Mouse (Mus musculus) forebrain, embryonic 15.5 days (tissue): Measurements from ENCODE around the gene Ranbp3. TPM values are rescaled to one million over a fixed set of nuclear protein-coding genes. Genes with fewer than 3 reads are reported as not detected.

Experiments
- ATAC-seq: fragments of 200-750 bp; cut with Nextera tagmentation; replicated peaks from 2 replicates; pipeline ENCODE4 v1.8.0; 2017; ENCODE audit warnings: mild to moderate bottlenecking, moderate TSS enrichment, moderate library complexity
- H3K27ac ChIP-seq: fragments of 300-500 bp; sonication (generic); replicated peaks from 2 replicates; pipeline ENCODE4 v1.5.1; 2015; ENCODE audit warnings: mild to moderate bottlenecking, inconsistent platforms
- H3K27me3 ChIP-seq: fragments of 300-500 bp; sonication (generic); 2 replicates; pipeline ENCODE4 v1.6.1; 2015; ENCODE audit warnings: inconsistent platforms
- H3K36me3 ChIP-seq: fragments of 300-500 bp; sonication (generic); 2 replicates; pipeline ENCODE4 v1.6.1; 2015; ENCODE audit warnings: mild to moderate bottlenecking, inconsistent platforms
- H3K4me1 ChIP-seq: fragments of 300-500 bp; sonication (generic); 2 replicates; pipeline ENCODE4 v1.6.1; 2015; ENCODE audit warnings: inconsistent platforms
- H3K4me2 ChIP-seq: fragments of 300-500 bp; sonication (generic); replicated peaks from 2 replicates; pipeline ENCODE4 v1.6.1; 2015; ENCODE audit warnings: mild to moderate bottlenecking, inconsistent platforms
- H3K4me3 ChIP-seq: fragments of 300-500 bp; sonication (generic); 2 replicates; pipeline ENCODE4 v1.5.1; 2015; ENCODE audit warnings: mild to moderate bottlenecking, inconsistent platforms
- H3K9ac ChIP-seq: fragments of 300-500 bp; sonication (generic); replicated peaks from 2 replicates; pipeline ENCODE4 v1.6.1; 2015; ENCODE audit warnings: mild to moderate bottlenecking, inconsistent platforms
- H3K9me3 ChIP-seq: fragments of 300-500 bp; sonication (generic); 2 replicates; pipeline ENCODE4 v1.6.1; 2016; ENCODE audit warnings: inconsistent platforms
- WGBS: fragments of 180-500 bp; shearing (Covaris S2); methylation state at CpG from one replicate; pipeline ENCODE4 v1.1.7; 2015; ENCODE audit warnings: mixed read lengths; 5-methylcytosine and 5-hydroxymethylcytosine counted together
- polyA plus RNA-seq: library from polyadenylated mRNA; unstranded; fragments of >200 nt; fragmentation: Nextera tagmentation; extraction: Ambion mirVana; gene quantifications from 2 replicates; pipeline ENCODE4 v1.2.1, GENCODE M21; 2015

Ranbp3 gene
- polyA plus RNA-seq, 1 experiment from 2014 or later: 115 TPM

GRCm38 (mm10) chr17:56683546-56684140 is 10.5 kb downstream of the Ranbp3 start:
- H3K27ac ChIP-seq: no peak overlapping the region
- no peak overlapping the region for H3K4me3 ChIP-seq
- 85% methylated on average over 5 of the region's 5 CpGs for WGBS
- peaks cover 35% of the 10 kb centered on the region for H3K36me3 ChIP-seq
- H3K9ac ChIP-seq: no peak overlapping the region
- ATAC-seq: no peak
- H3K4me1 ChIP-seq: 0 out of 2 replicates have a peak, but pooled peaks cover 10% of the 10 kb centered on the region
- no peak overlapping the region for H3K4me2 ChIP-seq
- H3K27me3 ChIP-seq: no peaks in the 10 kb centered on the region
- no peaks in the 10 kb centered on the region for H3K9me3 ChIP-seq

DNA sequence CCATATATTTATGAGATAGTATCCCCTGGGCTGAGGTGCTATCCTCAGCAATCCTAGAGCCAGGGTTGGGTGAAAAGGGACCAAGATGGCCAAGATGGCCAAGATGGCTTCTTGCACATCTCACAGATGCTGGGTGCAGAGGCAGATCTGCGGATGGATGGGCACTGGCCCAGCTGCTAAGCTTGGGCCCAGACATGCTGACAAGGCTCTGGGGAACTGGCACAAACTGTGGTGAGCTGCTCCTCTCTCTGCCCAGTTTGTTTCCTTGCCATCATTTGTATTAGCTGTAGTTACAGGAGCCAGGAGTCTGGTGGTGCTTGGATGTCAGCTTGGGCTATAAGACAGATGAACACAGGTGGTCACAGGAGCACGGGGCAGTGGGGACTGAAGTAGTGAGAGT is 11.6 kb downstream of the Ranbp3 start:
- H3K27ac ChIP-seq: no peak overlapping the region
- no peak for ATAC-seq
- no peak overlapping the region for H3K4me2 ChIP-seq
- H3K9ac ChIP-seq: 0 out of 2 replicates have a peak overlapping the region, but pooled peaks have one; percentile 7
- no peaks in the 10 kb centered on the region for H3K27me3 ChIP-seq
- peaks cover 41% of the 10 kb centered on the region for H3K36me3 ChIP-seq
- H3K9me3 ChIP-seq: no peaks in the 10 kb centered on the region
- WGBS: 90% methylated on average over 2 of the region's 2 CpGs
- H3K4me3 ChIP-seq: no peak overlapping the region
- 0 out of 2 replicates have a peak, but pooled peaks cover 10% of the 10 kb centered on the region for H3K4me1 ChIP-seq

GRCm38 (mm10) chr17:56686801-56687200 is 13.7 kb downstream of the Ranbp3 start:
- H3K4me2 ChIP-seq: no peak overlapping the region
- no peaks in the 10 kb centered on the region for H3K27me3 ChIP-seq
- H3K4me3 ChIP-seq: no peak overlapping the region
- 0 out of 2 replicates have a peak, but pooled peaks cover 10% of the 10 kb centered on the region for H3K4me1 ChIP-seq
- no peak for ATAC-seq
- peaks cover 35% of the 10 kb centered on the region for H3K36me3 ChIP-seq
- no peaks in the 10 kb centered on the region for H3K9me3 ChIP-seq
- no peak overlapping the region for H3K27ac ChIP-seq
- H3K9ac ChIP-seq: no peak overlapping the region
- WGBS: over 99% methylated on average over 4 of the region's 4 CpGs

DNA sequence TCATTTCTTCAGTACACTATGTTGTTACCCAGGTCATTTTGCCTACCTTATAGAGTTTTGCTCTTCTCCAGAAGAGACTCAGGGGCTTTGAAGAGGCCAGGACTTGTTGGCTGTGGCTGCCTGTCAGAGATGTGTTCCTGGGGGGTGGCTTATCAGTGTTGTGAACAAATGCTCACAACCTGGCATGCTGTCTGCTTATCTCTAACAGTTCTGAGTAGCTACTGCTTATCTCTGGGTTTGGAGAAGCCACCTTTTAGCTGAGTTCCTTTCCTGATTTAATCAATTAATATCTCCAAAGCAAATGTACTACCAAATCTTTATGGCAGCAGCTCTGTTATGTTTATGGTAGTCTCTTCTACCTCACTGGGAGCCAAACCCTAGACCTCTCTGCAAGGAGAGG is 15.0 kb downstream of the Ranbp3 start:
- Histone ChIP-seq H3K9ac (no peak overlapping the region), H3K36me3 (peaks cover 35% of the 10 kb centered on the region), H3K9me3 (no peaks in the 10 kb centered on the region), H3K4me2 (no peak overlapping the region), H3K27me3 (no peaks in the 10 kb centered on the region), H3K27ac (no peak overlapping the region), H3K4me3 (no peak overlapping the region), H3K4me1 (peaks cover 16% of the 10 kb centered on the region)
- ATAC-seq: no peak

DNA sequence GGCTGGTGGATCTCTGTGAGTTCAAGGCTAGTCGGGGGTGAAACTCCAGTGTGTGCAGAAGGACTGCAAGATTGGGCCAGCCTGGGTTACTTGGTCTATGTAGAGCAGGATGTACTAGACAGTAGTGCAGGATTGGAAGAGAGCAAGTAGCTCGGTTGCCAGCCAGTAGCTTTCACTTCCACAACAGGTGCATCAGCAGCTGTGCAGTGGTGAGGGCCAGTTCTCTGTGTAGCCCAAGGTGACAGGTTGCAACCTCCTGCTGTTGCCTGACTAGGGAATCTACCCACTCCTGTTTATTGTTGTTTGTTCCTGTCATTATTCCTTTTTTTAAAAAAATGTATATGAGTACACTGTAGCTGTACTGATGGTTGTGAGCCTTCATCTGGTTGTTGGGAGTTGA is 15.6 kb downstream of the Ranbp3 start:
- Histone ChIP-seq H3K4me1 (peaks cover 23% of the 10 kb centered on the region), H3K4me2 (no peak overlapping the region), H3K4me3 (no peak overlapping the region), H3K27ac (no peak overlapping the region), H3K27me3 (no peaks in the 10 kb centered on the region), H3K9ac (no peak overlapping the region), H3K9me3 (no peaks in the 10 kb centered on the region), H3K36me3 (peaks cover 35% of the 10 kb centered on the region)
- ATAC-seq: no peak
- 89% methylated on average over 2 of the region's 2 CpGs for WGBS

- peak overlapping the region; percentile 55 for H3K27ac ChIP-seq
- ATAC-seq: 0 out of 2 replicates have a peak, but pooled peaks have one; percentile 12
- H3K4me2 ChIP-seq: no peak overlapping the region
- WGBS: 54% methylated on average over 1 of the region's 1 CpGs
- no peaks in the 10 kb centered on the region for H3K9me3 ChIP-seq
- no peaks in the 10 kb centered on the region for H3K27me3 ChIP-seq
- 0 out of 2 replicates have a peak overlapping the region, but pooled peaks have one; percentile 24 for H3K9ac ChIP-seq
- peaks cover 35% of the 10 kb centered on the region for H3K36me3 ChIP-seq
- peaks cover 20% of the 10 kb centered on the region for H3K4me1 ChIP-seq
- H3K4me3 ChIP-seq: no peak overlapping the region
Measured at GRCm38 (mm10) chr17:56693395-56693794, 20.3 kb downstream of the Ranbp3 start.

DNA sequence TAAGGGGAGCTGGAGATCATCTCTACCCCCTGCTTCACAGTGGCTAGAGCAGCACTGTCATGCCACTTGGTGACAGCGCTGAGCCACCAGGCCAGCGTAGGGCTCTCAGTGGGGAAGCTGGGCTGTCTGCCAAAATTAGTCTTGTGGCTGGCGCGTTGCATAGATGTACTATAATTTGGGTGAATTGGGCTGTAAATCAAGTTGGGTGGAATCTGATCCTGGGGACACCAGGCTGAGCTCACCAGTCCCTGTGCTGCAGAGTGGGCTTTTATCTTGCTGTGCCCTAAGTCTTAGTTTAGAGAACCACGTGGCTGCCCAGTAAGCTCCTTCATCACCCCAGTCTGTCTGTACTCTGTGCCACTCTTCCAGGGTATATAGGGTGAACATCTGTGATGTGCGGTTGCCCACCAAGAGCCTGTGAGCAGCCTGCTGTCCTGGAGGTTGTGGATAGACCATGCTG is 20.8 kb downstream of the Ranbp3 start:
- Histone ChIP-seq H3K27ac (peak overlapping the region; percentile 55), H3K36me3 (peaks cover 36% of the 10 kb centered on the region), H3K4me3 (no peak overlapping the region), H3K4me2 (no peak overlapping the region), H3K9ac (0 out of 2 replicates have a peak overlapping the region, but pooled peaks have one; percentile 24), H3K9me3 (no peaks in the 10 kb centered on the region), H3K27me3 (no peaks in the 10 kb centered on the region), H3K4me1 (peaks cover 20% of the 10 kb centered on the region)
- WGBS: 17% methylated on average over 6 of the region's 6 CpGs
- ATAC-seq: peak; percentile 79

GRCm38 (mm10) chr17:56700451-56700850 is 27.4 kb downstream of the Ranbp3 start:
- Histone ChIP-seq H3K27ac (no peak overlapping the region), H3K4me1 (no peaks in the 10 kb centered on the region), H3K4me3 (no peak overlapping the region), H3K4me2 (no peak overlapping the region), H3K27me3 (no peaks in the 10 kb centered on the region), H3K36me3 (peaks cover 87% of the 10 kb centered on the region), H3K9ac (no peak overlapping the region), H3K9me3 (no peaks in the 10 kb centered on the region)
- ATAC-seq: no peak
- WGBS: 94% methylated on average over 2 of the region's 2 CpGs

DNA sequence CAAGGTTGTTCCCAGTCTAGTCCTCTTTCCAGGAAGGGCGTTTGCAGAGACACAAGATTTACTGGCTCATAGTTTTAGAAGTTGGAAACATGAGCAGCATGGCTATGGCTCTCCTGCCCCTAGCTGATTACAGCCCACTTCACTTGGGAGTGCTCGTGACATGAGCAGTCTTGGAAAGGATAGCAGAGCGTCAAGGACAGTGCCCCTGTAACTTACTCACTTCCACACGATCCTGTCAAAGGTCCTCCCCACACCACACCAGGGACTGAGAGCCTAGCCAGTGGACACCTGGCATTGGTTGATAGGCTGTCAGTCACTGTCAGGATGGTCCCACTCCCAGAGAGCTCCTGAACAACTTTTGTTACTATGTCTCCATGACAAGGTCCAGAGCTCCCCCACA is 29.9 kb downstream of the Ranbp3 start:
- Histone ChIP-seq H3K9me3 (no peaks in the 10 kb centered on the region), H3K27ac (no peak overlapping the region), H3K4me1 (no peaks in the 10 kb centered on the region), H3K36me3 (peaks cover 95% of the 10 kb centered on the region), H3K4me2 (no peak overlapping the region), H3K4me3 (no peak overlapping the region), H3K9ac (no peak overlapping the region), H3K27me3 (no peaks in the 10 kb centered on the region)
- WGBS: 89% methylated on average over 4 of the region's 4 CpGs
- ATAC-seq: no peak

- Histone ChIP-seq H3K36me3 (peaks cover 94% of the 10 kb centered on the region), H3K9ac (no peak overlapping the region), H3K4me2 (no peak overlapping the region), H3K9me3 (no peaks in the 10 kb centered on the region), H3K27me3 (no peaks in the 10 kb centered on the region), H3K4me1 (no peaks in the 10 kb centered on the region), H3K27ac (no peak overlapping the region), H3K4me3 (no peak overlapping the region)
- 95% methylated on average over 1 of the region's 1 CpGs for WGBS
- ATAC-seq: no peak
Measured at GRCm38 (mm10) chr17:56706515-56706914, 33.4 kb downstream of the Ranbp3 start.

- no peak overlapping the region for H3K27ac ChIP-seq
- no peak overlapping the region for H3K9ac ChIP-seq
- no peak overlapping the region for H3K4me3 ChIP-seq
- H3K9me3 ChIP-seq: no peaks in the 10 kb centered on the region
- no peak for ATAC-seq
- no peaks in the 10 kb centered on the region for H3K4me1 ChIP-seq
- 82% methylated on average over 4 of the region's 4 CpGs for whole genome bisulfite sequencing
- peaks cover 87% of the 10 kb centered on the region for H3K36me3 ChIP-seq
- no peak overlapping the region for H3K4me2 ChIP-seq
- H3K27me3 ChIP-seq: no peaks in the 10 kb centered on the region
Measured at GRCm38 (mm10) chr17:56708692-56709091, 35.6 kb downstream of the Ranbp3 start.

- Histone ChIP-seq H3K9me3 (no peaks in the 10 kb centered on the region), H3K36me3 (peaks cover 81% of the 10 kb centered on the region), H3K27ac (no peak overlapping the region), H3K9ac (no peak overlapping the region), H3K4me1 (no peaks in the 10 kb centered on the region), H3K27me3 (no peaks in the 10 kb centered on the region), H3K4me3 (no peak overlapping the region), H3K4me2 (no peak overlapping the region)
- WGBS: 89% methylated on average over 3 of the region's 3 CpGs
- ATAC-seq: no peak
Measured at GRCm38 (mm10) chr17:56709708-56710107, 36.6 kb downstream of the Ranbp3 start.

- H3K9ac ChIP-seq: 0 out of 2 replicates have a peak overlapping the region, but pooled peaks have one; percentile 67
- H3K27ac ChIP-seq: no peak overlapping the region
- 68% methylated on average over 11 of the region's 11 CpGs for WGBS
- H3K36me3 ChIP-seq: peaks cover 26% of the 10 kb centered on the region
- H3K4me2 ChIP-seq: 0 out of 2 replicates have a peak overlapping the region, but pooled peaks have one; percentile 74
- H3K27me3 ChIP-seq: no peaks in the 10 kb centered on the region
- H3K4me3 ChIP-seq: no peak overlapping the region
- no peaks in the 10 kb centered on the region for H3K9me3 ChIP-seq
- H3K4me1 ChIP-seq: peaks cover 28% of the 10 kb centered on the region
- ATAC-seq: no peak
Measured at GRCm38 (mm10) chr17:56715360-56715759, 42.3 kb downstream of the Ranbp3 start.
